Mouse (Mus musculus) ES-Bruce4 (cell line): ENCODE data around the gene Spa17.

Source experiments
- CTCF ChIP-seq: IDR thresholded peaks from one replicate; pipeline ENCODE4 v1.8.1; 2011; ENCODE audit warnings: low read depth, low read length
- EP300 ChIP-seq: IDR thresholded peaks from 2 replicates; pipeline ENCODE4 v1.6.1; 2011; ENCODE audit warnings: low read depth, low read length; ENCODE audit not compliant: insufficient read depth
- POLR2A ChIP-seq: IDR thresholded peaks from one replicate; pipeline ENCODE4 v1.8.1; 2011; ENCODE audit warnings: low read length; ENCODE audit not compliant: insufficient read depth

GRCm38 (mm10) chr9:37592025-37592424 is 21.5 kb downstream of the Spa17 start:
- TF ChIP-seq EP300: no peak
- no peak for TF ChIP-seq CTCF
- no peak for TF ChIP-seq POLR2A
